8 mouse cellular contexts compared by ENCODE assay signal in genomic region chr2:172344669-172345068, GRCm38 (mm10). TPM values are rescaled to one million over a fixed set of nuclear protein-coding genes. Genes with fewer than 3 reads are reported as not detected.
DNase-seq lines count a peak whose midpoint lies in the region; ATAC-seq and TF ChIP-seq lines count a peak whose summit lies in the region.

No protein-coding gene starts in this region.

- H3K9me3 ChIP-seq in heart, embryonic 14.5 days (ENCODE audit: control insufficient read depth, low read length) = 0 out of 2 replicates have a peak, but pooled peaks cover 3% of the 10 kb centered on the region
- no peaks in the 10 kb centered on the region for H3K9me3 ChIP-seq in embryonic facial prominence, embryonic 11.5 days (replicated peaks; ENCODE audit: control insufficient read depth, low read length)
- no peaks in the 10 kb centered on the region for H3K9me3 ChIP-seq in hindbrain, embryonic 10.5 days
- H3K9me3 ChIP-seq in liver, postnatal 0 days (ENCODE audit: low read length) = no peaks in the 10 kb centered on the region

- WGBS in heart, embryonic 14.5 days = 35% methylated on average over 5 of the region's 5 CpGs
- 28% methylated on average over 5 of the region's 5 CpGs for WGBS in embryonic facial prominence, embryonic 11.5 days
- 43% methylated on average over 5 of the region's 5 CpGs for WGBS in hindbrain, embryonic 10.5 days
- 36% methylated on average over 5 of the region's 5 CpGs for WGBS in liver, postnatal 0 days (ENCODE audit: insufficient replicate concordance)

- ATAC-seq in heart, embryonic 14.5 days (ENCODE audit: insufficient number of reproducible peaks, insufficient read depth, low FRiP score, low read depth) = no peak
- 0 out of 2 replicates have a peak, but pooled peaks have one; percentile 1 for ATAC-seq in embryonic facial prominence, embryonic 11.5 days (replicated peaks; ENCODE audit: insufficient number of reproducible peaks, low FRiP score, low TSS enrichment, low read depth)
- no peak for ATAC-seq in liver, postnatal 0 days

- no peaks in the 10 kb centered on the region for H3K36me3 ChIP-seq in heart, embryonic 14.5 days (ENCODE audit: control insufficient read depth, insufficient read depth, low read length)
- H3K36me3 ChIP-seq in embryonic facial prominence, embryonic 11.5 days (replicated peaks; ENCODE audit: control insufficient read depth, insufficient read depth, low read depth, low read length) = no peaks in the 10 kb centered on the region
- H3K36me3 ChIP-seq in hindbrain, embryonic 10.5 days = no peaks in the 10 kb centered on the region
- peaks cover 6% of the 10 kb centered on the region; the same call in 1 of the 2 replicates for H3K36me3 ChIP-seq in liver, postnatal 0 days (replicated peaks; ENCODE audit: insufficient read depth, low read length)

- no peak overlapping the region for H3K9ac ChIP-seq in heart, embryonic 14.5 days (ENCODE audit: low read length)
- H3K9ac ChIP-seq in embryonic facial prominence, embryonic 11.5 days (replicated peaks; ENCODE audit: low read length) = no peak overlapping the region
- no peak overlapping the region; the same call in 1 of the 2 replicates for H3K9ac ChIP-seq in liver, postnatal 0 days (replicated peaks)

- intact Hi-C loops in heart, postnatal 10 days (cut with DNase I) = no loop called here

- peaks cover 6 to 22% of the 10 kb centered on the region in 2 experiments for H3K4me1 ChIP-seq in heart, embryonic 14.5 days (ENCODE audit: control insufficient read depth in 2 of 2, insufficient read depth in 2 of 2, low read length in 2 of 2)
- H3K4me1 ChIP-seq in embryonic facial prominence, embryonic 11.5 days (ENCODE audit: control insufficient read depth, insufficient read depth, low read length) = no peaks in the 10 kb centered on the region; the same call in 1 of the 2 replicates
- peaks cover 55% of the 10 kb centered on the region for H3K4me1 ChIP-seq in hindbrain, embryonic 10.5 days (replicated peaks)
- H3K4me1 ChIP-seq in liver, postnatal 0 days (ENCODE audit: insufficient read depth) = peaks cover 18% of the 10 kb centered on the region

- H3K27me3 ChIP-seq in heart, embryonic 14.5 days (ENCODE audit: control insufficient read depth, insufficient read depth, low read length) = no peaks in the 10 kb centered on the region
- no peaks in the 10 kb centered on the region for H3K27me3 ChIP-seq in embryonic facial prominence, embryonic 11.5 days (ENCODE audit: control insufficient read depth, insufficient read depth, low read length)
- H3K27me3 ChIP-seq in hindbrain, embryonic 10.5 days (ENCODE audit: insufficient read depth, poor library complexity, severe bottlenecking) = peaks cover 3% of the 10 kb centered on the region
- no peaks in the 10 kb centered on the region for H3K27me3 ChIP-seq in liver, postnatal 0 days (ENCODE audit: insufficient read depth, low read length)

- DNase-seq in heart, postnatal 10 days = no peak
- no peak for DNase-seq in embryonic facial prominence, embryonic 11.5 days (ENCODE audit: low spot score)
- DNase-seq in hindbrain, embryonic 10.5 days (ENCODE audit: low spot score) = no peak
- DNase-seq in liver, postnatal 0 days = no peak
- no peak for DNase-seq in spleen, postnatal 4 days (ENCODE audit: low spot score in 2 of 2)
- no peak for DNase-seq in adrenal gland, postnatal 36 days
- no peak for DNase-seq in cerebellum, postnatal 25 days

- no peak for TF ChIP-seq EP300 in liver, postnatal 0 days (IDR thresholded peaks at IDR 0.05; ENCODE audit: low read depth)

- peak overlapping the region; percentile 15 to 62 for H3K27ac ChIP-seq in heart, embryonic 14.5 days (replicated peaks in 1 of 2; ENCODE audit: control insufficient read depth in 1 of 2, insufficient read depth in 1 of 2, low read depth in 2 of 2, low read length in 2 of 2)
- H3K27ac ChIP-seq in embryonic facial prominence, embryonic 11.5 days (replicated peaks; ENCODE audit: low read depth, low read length) = no peak overlapping the region
- peak overlapping the region; percentile 50 for H3K27ac ChIP-seq in hindbrain, embryonic 10.5 days
- H3K27ac ChIP-seq in liver, postnatal 0 days (ENCODE audit: low read depth) = peak overlapping the region; percentile 32; the same call in 1 of the 2 replicates

- peak overlapping the region; percentile 92 for H3K4me2 ChIP-seq in heart, embryonic 14.5 days (ENCODE audit: low read length)
- peak overlapping the region; percentile 10; the same call in 1 of the 2 replicates for H3K4me2 ChIP-seq in embryonic facial prominence, embryonic 11.5 days (ENCODE audit: low read depth, low read length)
- H3K4me2 ChIP-seq in liver, postnatal 0 days (ENCODE audit: low read depth, low read length) = peak overlapping the region; percentile 58

- no peak for TF ChIP-seq CTCF in liver, postnatal 0 days (IDR thresholded peaks at IDR 0.05; ENCODE audit: low read depth)

- peak overlapping the region in 1 of 2 experiments; percentile 74; a peak in 1 of 4 replicates for H3K4me3 ChIP-seq in heart, embryonic 14.5 days (ENCODE audit: control insufficient read depth in 1 of 2, insufficient read depth in 1 of 2, low read depth in 1 of 2, low read length in 2 of 2)
- H3K4me3 ChIP-seq in embryonic facial prominence, embryonic 11.5 days (ENCODE audit: low read depth, low read length) = peak overlapping the region; percentile 69; the same call in 1 of the 2 replicates
- H3K4me3 ChIP-seq in hindbrain, embryonic 10.5 days = peak overlapping the region; percentile 81
- H3K4me3 ChIP-seq in liver, postnatal 0 days (ENCODE audit: low read depth, low read length) = peak overlapping the region; percentile 98; the same call in 1 of the 2 replicates

RNA-seq across cellular contexts. Expression of gene Fam210b, which starts 0.7 kb away (rescaled TPM):
- 10.4 and 13.1 TPM in 2 replicates for polyA plus RNA-seq in heart, embryonic 14.5 days (2014; fragmentation: Nextera tagmentation; extraction: Ambion mirVana)
- total RNA-seq in heart, postnatal 10 days (2021) = 1 to 10 TPM; 7.2 to 9.1 TPM
- polyA plus RNA-seq in embryonic facial prominence, embryonic 11.5 days (2014; fragmentation: Nextera tagmentation; extraction: Ambion mirVana) = 24.2 and 25.0 TPM in 2 replicates
- 32.6 and 34.0 TPM in 2 replicates for polyA plus RNA-seq in hindbrain, embryonic 10.5 days (2016; fragmentation: Nextera tagmentation; extraction: Ambion mirVana)
- polyA plus RNA-seq in liver, postnatal 0 days (2015; fragmentation: Nextera tagmentation; extraction: Ambion mirVana) = 67.0 and 81.2 TPM in 2 replicates
- 10 to 100 TPM; 26.8 to 34.2 TPM for total RNA-seq in adrenal gland, postnatal 36 days (2021)

RNA-seq across cellular contexts. Expression of gene Aurka, which starts 25.7 kb away (rescaled TPM):
- 79.0 and 88.9 TPM in 2 replicates for polyA plus RNA-seq in heart, embryonic 14.5 days (2014; fragmentation: Nextera tagmentation; extraction: Ambion mirVana)
- total RNA-seq in heart, postnatal 10 days (2021) = 10 to 100 TPM; 10.8 to 13.7 TPM
- 204 and 209 TPM in 2 replicates for polyA plus RNA-seq in embryonic facial prominence, embryonic 11.5 days (2014; fragmentation: Nextera tagmentation; extraction: Ambion mirVana)
- 168 and 202 TPM in 2 replicates for polyA plus RNA-seq in hindbrain, embryonic 10.5 days (2016; fragmentation: Nextera tagmentation; extraction: Ambion mirVana)
- polyA plus RNA-seq in liver, postnatal 0 days (2015; fragmentation: Nextera tagmentation; extraction: Ambion mirVana) = 41.4 and 45.4 TPM in 2 replicates
- 1 to 10 TPM; 3.4 to 4.2 TPM for total RNA-seq in adrenal gland, postnatal 36 days (2021)

RNA-seq across cellular contexts. Expression of gene Cstf1, which starts 25.8 kb away (rescaled TPM):
- 28.1 and 30.3 TPM in 2 replicates for polyA plus RNA-seq in heart, embryonic 14.5 days (2014; fragmentation: Nextera tagmentation; extraction: Ambion mirVana)
- 10 to 100 TPM; 23.1 TPM for total RNA-seq in heart, postnatal 10 days (2021)
- 49.6 and 51.6 TPM in 2 replicates for polyA plus RNA-seq in embryonic facial prominence, embryonic 11.5 days (2014; fragmentation: Nextera tagmentation; extraction: Ambion mirVana)
- 49.7 and 54.8 TPM in 2 replicates for polyA plus RNA-seq in hindbrain, embryonic 10.5 days (2016; fragmentation: Nextera tagmentation; extraction: Ambion mirVana)
- 16.2 and 17.1 TPM in 2 replicates for polyA plus RNA-seq in liver, postnatal 0 days (2015; fragmentation: Nextera tagmentation; extraction: Ambion mirVana)
- 10 to 100 TPM; 32.4 to 35.2 TPM for total RNA-seq in adrenal gland, postnatal 36 days (2021)

RNA-seq across cellular contexts. Expression of gene Cass4, which starts 48.9 kb away (rescaled TPM):
- polyA plus RNA-seq in heart, embryonic 14.5 days (2014; fragmentation: Nextera tagmentation; extraction: Ambion mirVana) = 0.27 and 0.30 TPM in 2 replicates
- total RNA-seq in heart, postnatal 10 days (2021) = under 1 TPM; 0.22 to 0.25 TPM
- polyA plus RNA-seq in embryonic facial prominence, embryonic 11.5 days (2014; fragmentation: Nextera tagmentation; extraction: Ambion mirVana) = 0.17 and 0.34 TPM in 2 replicates
- 0.12 and 0.26 TPM in 2 replicates for polyA plus RNA-seq in hindbrain, embryonic 10.5 days (2016; fragmentation: Nextera tagmentation; extraction: Ambion mirVana)
- 0.59 and 0.72 TPM in 2 replicates for polyA plus RNA-seq in liver, postnatal 0 days (2015; fragmentation: Nextera tagmentation; extraction: Ambion mirVana)
- under 1 TPM; 0.13 to 0.43 TPM for total RNA-seq in adrenal gland, postnatal 36 days (2021)

Comparison
In these comparisons a context has a peak if more than half of its experiments do, and no peak if none do; other contexts are left out.
1. H3K4me2 ChIP-seq: peak in every context shown above with its lines; median percentile 92 in heart, embryonic 14.5 days; 58 in liver, postnatal 0 days; 10 in embryonic facial prominence, embryonic 11.5 days.